Mouse (Mus musculus): ENCODE measurements around the gene Mff. TPM values are rescaled to one million over a fixed set of nuclear protein-coding genes. Genes with fewer than 3 reads are reported as not detected.

The Mff gene
- total and polyA plus RNA-seq, 3 experiments = 74.6 to 168 (median 161) TPM

DNA sequence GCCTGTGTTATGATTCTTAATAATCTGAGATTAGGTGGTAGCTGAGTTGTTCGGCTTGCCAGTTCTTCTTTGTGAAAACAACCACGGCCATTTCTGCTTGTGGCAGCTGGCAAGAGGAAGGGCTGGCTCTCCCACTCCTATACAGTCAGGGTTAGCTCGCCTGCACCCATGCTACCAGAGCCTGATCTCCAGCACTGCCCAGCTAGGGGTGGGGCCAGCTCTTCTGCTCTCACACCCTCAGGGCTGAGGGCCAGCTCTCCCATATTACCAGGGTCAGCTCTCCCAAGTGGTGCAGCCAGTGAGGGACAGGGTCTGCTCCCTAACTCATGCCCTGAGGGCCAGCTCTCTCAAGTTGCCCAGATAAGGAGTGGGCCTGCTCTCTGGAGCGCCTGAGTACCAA lies 47.7 kb downstream of the Mff start:
- Histone ChIP-seq H3K4me1 (ENCODE audit: control insufficient read depth, insufficient read depth, low read length) (no peaks in the 10 kb centered on the region), H3K79me2 (replicated peaks; ENCODE audit: control insufficient read depth, insufficient read depth, low read length) (no peaks in the 10 kb centered on the region), H3K4me3 (no peak overlapping the region), H3K36me3 (ENCODE audit: control insufficient read depth, insufficient read depth, low read length) (no peaks in the 10 kb centered on the region), H3K9ac (ENCODE audit: low read depth, low read length) (no peak overlapping the region), H3K27me3 (ENCODE audit: control insufficient read depth, insufficient read depth, low read length) (no peaks in the 10 kb centered on the region), H3K27ac (no peak overlapping the region)
- DNase-seq = no peak
- intact Hi-C loops (cut with DNase I) = no loop called here
- TF ChIP-seq CTCF (IDR thresholded peaks at IDR 0.05) (no peak), POLR2A (IDR thresholded peaks at IDR 0.05; ENCODE audit: insufficient read depth, low read depth, low read length) (no peak), EP300 (IDR thresholded peaks at IDR 0.05; ENCODE audit: insufficient read depth, low read depth, low read length) (no peak)
- 81% methylated on average over 4 of the region's 4 CpGs for WGBS

DNA sequence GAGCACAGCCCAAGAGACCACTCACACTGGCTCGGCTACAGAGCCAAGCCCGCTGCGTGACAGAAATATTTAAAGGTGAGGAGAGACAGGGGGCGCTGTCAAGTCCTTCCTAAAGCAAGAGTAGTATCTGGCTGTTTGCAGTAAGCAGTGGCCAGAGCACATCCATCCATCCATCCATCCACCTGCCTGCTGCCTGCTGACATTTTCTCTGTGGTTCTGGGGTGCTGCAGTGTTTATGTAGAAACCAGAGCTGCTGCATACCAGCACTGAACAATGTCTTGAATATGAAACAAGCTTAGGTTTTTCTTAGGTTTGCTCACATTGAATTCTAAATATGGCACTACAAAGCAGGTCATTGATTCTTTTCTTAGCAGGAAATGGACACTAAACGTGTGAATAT lies 48.5 kb downstream of the Mff start:
- no peak for DNase-seq
- Histone ChIP-seq H3K27me3 (ENCODE audit: control insufficient read depth, insufficient read depth, low read length) (no peaks in the 10 kb centered on the region), H3K4me3 (no peak overlapping the region), H3K9ac (ENCODE audit: low read depth, low read length) (no peak overlapping the region), H3K79me2 (replicated peaks; ENCODE audit: control insufficient read depth, insufficient read depth, low read length) (no peaks in the 10 kb centered on the region), H3K27ac (no peak overlapping the region), H3K36me3 (ENCODE audit: control insufficient read depth, insufficient read depth, low read length) (no peaks in the 10 kb centered on the region), H3K4me1 (ENCODE audit: control insufficient read depth, insufficient read depth, low read length) (no peaks in the 10 kb centered on the region)
- TF ChIP-seq POLR2A (IDR thresholded peaks at IDR 0.05; ENCODE audit: insufficient read depth, low read depth, low read length) = no peak
- TF ChIP-seq EP300 (IDR thresholded peaks at IDR 0.05; ENCODE audit: insufficient read depth, low read depth, low read length) = no peak
- TF ChIP-seq CTCF (IDR thresholded peaks at IDR 0.05) = no peak
- 67% methylated on average over 5 of the region's 5 CpGs for WGBS
- intact Hi-C loops (cut with DNase I) = no loop called here

DNA sequence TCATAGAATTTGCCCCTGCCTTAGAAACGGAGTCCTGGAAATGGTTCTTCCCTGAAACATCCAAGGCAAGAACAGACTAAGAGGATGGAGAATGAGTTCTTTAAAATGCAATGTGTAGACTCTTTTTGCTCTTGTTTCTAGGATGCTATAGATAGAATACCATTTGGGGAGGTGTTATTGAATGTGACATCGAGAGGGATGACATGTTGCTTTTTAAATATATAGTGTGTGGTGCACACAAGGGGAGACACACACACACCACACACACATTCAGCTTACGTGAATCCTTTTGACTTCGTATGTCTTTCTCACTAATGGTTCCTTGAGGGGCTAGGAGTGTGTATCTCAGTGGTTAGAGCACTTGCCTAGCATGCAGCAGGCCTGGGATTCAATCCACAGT lies 50.6 kb downstream of the Mff start:
- no peak overlapping the region for H3K9ac ChIP-seq (ENCODE audit: low read depth, low read length)
- no peaks in the 10 kb centered on the region for H3K79me2 ChIP-seq (replicated peaks; ENCODE audit: control insufficient read depth, insufficient read depth, low read length)
- H3K27me3 ChIP-seq (ENCODE audit: control insufficient read depth, insufficient read depth, low read length) = no peaks in the 10 kb centered on the region
- no peak for TF ChIP-seq CTCF (IDR thresholded peaks at IDR 0.05)
- no peak for TF ChIP-seq POLR2A (IDR thresholded peaks at IDR 0.05; ENCODE audit: insufficient read depth, low read depth, low read length)
- no peak for TF ChIP-seq EP300 (IDR thresholded peaks at IDR 0.05; ENCODE audit: insufficient read depth, low read depth, low read length)
- H3K36me3 ChIP-seq (ENCODE audit: control insufficient read depth, insufficient read depth, low read length) = no peaks in the 10 kb centered on the region
- no peaks in the 10 kb centered on the region for H3K4me1 ChIP-seq (ENCODE audit: control insufficient read depth, insufficient read depth, low read length)
- no peak for DNase-seq
- intact Hi-C loops (cut with DNase I) = no loop called here
- 86% methylated on average over 4 of the region's 4 CpGs for WGBS
- no peak overlapping the region for H3K4me3 ChIP-seq
- H3K27ac ChIP-seq = no peak overlapping the region

DNA sequence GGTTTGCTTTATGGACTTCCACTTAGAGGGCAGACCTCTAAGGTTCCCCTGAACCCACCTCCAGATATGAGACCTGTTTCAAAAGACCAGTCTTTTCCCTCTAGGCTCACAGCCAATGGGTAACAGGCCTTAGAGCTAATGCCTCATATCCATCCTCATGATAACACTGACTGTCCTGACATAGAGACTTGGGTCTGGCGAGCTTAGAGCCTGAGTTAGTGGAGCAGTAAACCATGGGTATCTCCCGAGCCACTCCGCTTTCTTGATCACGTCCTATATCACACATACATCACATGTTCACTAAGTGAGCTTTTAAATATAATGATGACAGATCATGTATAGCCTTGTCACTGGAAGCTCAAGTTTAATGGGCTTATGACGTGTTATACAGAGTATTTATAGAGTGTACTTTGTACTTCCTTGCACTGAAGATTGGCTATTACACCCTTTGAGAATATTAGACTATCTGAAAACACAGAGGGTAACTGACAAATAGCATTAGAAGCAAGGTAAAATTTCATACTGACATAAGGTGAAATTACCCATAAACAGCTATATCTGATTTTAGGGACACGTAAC lies 54.8 kb downstream of the Mff start:
- no peak for DNase-seq
- no peak overlapping the region for H3K27ac ChIP-seq

DNA sequence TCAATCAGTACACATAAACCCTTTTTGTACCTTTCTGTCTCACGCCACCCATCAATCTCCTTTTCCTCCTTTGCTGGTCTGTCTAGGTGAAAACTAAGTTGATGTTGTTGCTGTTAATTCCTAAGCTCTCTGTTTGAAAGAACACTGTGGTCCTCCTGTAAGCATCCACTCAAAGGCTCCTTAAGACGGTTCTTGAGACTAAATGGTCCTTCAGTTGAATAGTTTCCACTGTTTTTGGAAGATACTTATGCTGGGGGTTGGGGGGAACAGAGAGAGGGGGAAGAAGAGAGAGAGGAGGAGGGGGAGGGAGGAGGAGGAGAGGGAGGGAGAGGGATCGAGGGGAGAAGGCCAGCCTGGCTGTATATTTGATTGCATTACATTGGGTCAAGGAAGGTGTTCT lies 58.9 kb downstream of the Mff start:
- no peak for DNase-seq
- Histone ChIP-seq H3K79me2 (replicated peaks; ENCODE audit: control insufficient read depth, insufficient read depth, low read length) (no peaks in the 10 kb centered on the region), H3K4me3 (no peak overlapping the region), H3K27me3 (ENCODE audit: control insufficient read depth, insufficient read depth, low read length) (no peaks in the 10 kb centered on the region), H3K27ac (no peak overlapping the region), H3K36me3 (ENCODE audit: control insufficient read depth, insufficient read depth, low read length) (no peaks in the 10 kb centered on the region), H3K9ac (ENCODE audit: low read depth, low read length) (no peak overlapping the region), H3K4me1 (ENCODE audit: control insufficient read depth, insufficient read depth, low read length) (peaks cover 2% of the 10 kb centered on the region)
- intact Hi-C loops (cut with DNase I) = no loop called here
- TF ChIP-seq EP300 (IDR thresholded peaks at IDR 0.05; ENCODE audit: insufficient read depth, low read depth, low read length) = no peak
- TF ChIP-seq POLR2A (IDR thresholded peaks at IDR 0.05; ENCODE audit: insufficient read depth, low read depth, low read length) = no peak
- TF ChIP-seq CTCF (IDR thresholded peaks at IDR 0.05) = no peak
- 72% methylated on average over 3 of the region's 3 CpGs for WGBS

More for the DNA sequence above, 54.8 kb downstream of the Mff start:
- Histone ChIP-seq H3K27me3 (ENCODE audit: control insufficient read depth, insufficient read depth, low read length) (no peaks in the 10 kb centered on the region), H3K9ac (ENCODE audit: low read depth, low read length) (no peak overlapping the region), H3K4me1 (ENCODE audit: control insufficient read depth, insufficient read depth, low read length) (no peaks in the 10 kb centered on the region), H3K79me2 (replicated peaks; ENCODE audit: control insufficient read depth, insufficient read depth, low read length) (no peaks in the 10 kb centered on the region), H3K4me3 (no peak overlapping the region), H3K36me3 (ENCODE audit: control insufficient read depth, insufficient read depth, low read length) (no peaks in the 10 kb centered on the region)
- intact Hi-C loops (cut with DNase I) = no loop called here
- TF ChIP-seq POLR2A (IDR thresholded peaks at IDR 0.05; ENCODE audit: insufficient read depth, low read depth, low read length) (no peak), EP300 (IDR thresholded peaks at IDR 0.05; ENCODE audit: insufficient read depth, low read depth, low read length) (no peak), CTCF (IDR thresholded peaks at IDR 0.05) (no peak)
- WGBS = 78% methylated on average over 6 of the region's 6 CpGs

DNA sequence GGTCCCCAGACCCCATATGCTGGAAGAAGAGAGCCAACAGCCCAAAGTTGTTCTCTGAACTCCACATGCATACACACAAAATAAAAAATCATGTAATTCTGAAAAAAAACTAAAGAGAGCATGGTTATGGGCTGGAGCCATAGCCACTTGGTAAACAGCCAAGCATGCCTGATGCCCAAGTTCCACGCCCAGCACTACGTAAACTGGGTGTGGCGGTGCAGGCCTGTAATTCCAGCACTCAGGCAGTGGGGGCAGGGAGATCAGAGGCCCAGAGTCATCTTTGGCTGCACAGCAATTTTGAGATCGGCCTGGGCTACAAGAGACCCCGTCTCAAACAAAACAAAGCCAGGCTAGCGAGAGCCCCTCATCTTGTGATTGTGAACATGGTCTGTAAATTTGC lies 60.9 kb downstream of the Mff start:
- Histone ChIP-seq H3K9ac (ENCODE audit: low read depth, low read length) (no peak overlapping the region), H3K79me2 (replicated peaks; ENCODE audit: control insufficient read depth, insufficient read depth, low read length) (no peaks in the 10 kb centered on the region), H3K4me3 (no peak overlapping the region), H3K27ac (no peak overlapping the region), H3K36me3 (ENCODE audit: control insufficient read depth, insufficient read depth, low read length) (no peaks in the 10 kb centered on the region), H3K27me3 (ENCODE audit: control insufficient read depth, insufficient read depth, low read length) (no peaks in the 10 kb centered on the region), H3K4me1 (ENCODE audit: control insufficient read depth, insufficient read depth, low read length) (peaks cover 2% of the 10 kb centered on the region)
- no peak for DNase-seq
- intact Hi-C loops (cut with DNase I) = no loop called here
- no peak for TF ChIP-seq CTCF (IDR thresholded peaks at IDR 0.05)
- TF ChIP-seq EP300 (IDR thresholded peaks at IDR 0.05; ENCODE audit: insufficient read depth, low read depth, low read length) = no peak
- no peak for TF ChIP-seq POLR2A (IDR thresholded peaks at IDR 0.05; ENCODE audit: insufficient read depth, low read depth, low read length)
- 64% methylated on average over 6 of the region's 6 CpGs for WGBS

All from heart, adult 2 months (tissue).